Mouse (Mus musculus) frontal cortex, postnatal 25 days (tissue): ENCODE results near the gene Gpam.

Source experiments
- DNase-seq, 2 experiments: peaks; one replicate each; pipeline ENCODE4 v3.0.0; 2022; ENCODE audit warnings: low spot score in 2 of 2

Gpam gene

DNA sequence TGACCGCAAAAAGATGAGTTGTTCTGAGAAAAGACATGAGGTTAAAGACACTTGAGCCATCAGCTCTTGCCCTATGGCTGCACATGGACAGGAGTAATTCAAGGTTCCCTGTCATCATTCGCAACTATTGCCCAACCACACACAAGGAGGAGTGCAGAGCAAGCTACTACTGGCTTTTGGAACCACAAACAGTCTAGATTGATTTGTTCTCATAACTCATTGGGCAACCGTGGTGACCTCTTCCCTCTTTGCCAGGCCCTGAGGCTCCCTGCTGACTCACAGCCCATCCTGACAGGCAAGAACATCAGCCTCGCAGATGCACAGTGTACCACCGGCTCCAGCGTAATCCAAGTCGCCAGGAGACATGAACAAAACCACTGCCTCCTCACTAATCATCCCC is 12.3 kb upstream of the Gpam start:
- DNase-seq: no peak

GRCm38 (mm10) chr19:55138506-55138905 is 11.5 kb upstream of the Gpam start:
- no peak for DNase-seq

DNA sequence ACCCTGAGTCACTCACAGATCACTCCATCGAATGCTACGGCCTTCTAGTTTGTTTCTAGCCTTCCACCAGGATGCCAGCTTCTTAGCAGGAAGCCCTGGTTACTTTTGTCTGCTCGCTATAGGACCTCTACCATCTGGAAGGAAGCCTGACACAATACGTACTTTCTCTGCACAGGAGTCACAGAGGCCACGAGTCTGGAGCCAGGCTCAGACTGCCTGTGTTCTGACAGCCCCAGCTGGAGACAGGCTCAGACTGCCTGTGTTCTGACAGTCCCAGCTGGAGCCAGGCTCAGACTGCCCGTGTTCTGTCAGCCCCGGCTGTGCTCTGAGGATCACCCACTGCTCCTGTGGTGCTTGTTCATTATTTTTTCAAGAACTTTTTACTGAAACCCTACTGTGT is 10.8 kb upstream of the Gpam start:
- no peak for DNase-seq

- no peak for DNase-seq
These were observed 9.8 kb upstream of the Gpam start for GRCm38 (mm10) chr19:55136693-55137427.

- no peak for DNase-seq
These were observed 8.9 kb upstream of the Gpam start for GRCm38 (mm10) chr19:55135918-55136317.

- no peak for DNase-seq
These were observed 7.5 kb upstream of the Gpam start for GRCm38 (mm10) chr19:55134521-55134920.

DNA sequence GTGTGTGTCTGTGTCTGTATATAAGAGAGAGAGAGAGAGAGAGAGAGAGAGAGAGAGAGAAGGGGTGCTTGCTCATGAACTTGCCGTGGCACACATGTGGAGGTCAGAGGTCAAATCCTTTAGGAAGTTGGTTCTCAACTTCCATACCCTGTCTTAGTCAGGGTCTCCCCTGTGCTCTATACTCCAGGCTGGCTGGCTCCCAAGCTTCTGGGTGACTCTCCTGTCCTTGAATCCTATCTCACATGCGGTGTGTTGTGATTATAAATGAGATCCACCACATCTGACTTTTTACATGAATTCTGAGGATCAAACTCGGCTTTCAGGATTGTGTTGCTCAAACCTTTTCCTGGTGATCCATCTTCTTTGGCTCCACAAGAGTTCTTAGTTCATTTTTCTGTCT is 5.4 kb upstream of the Gpam start:
- no peak for DNase-seq

GRCm38 (mm10) chr19:55131747-55132146 is 4.7 kb upstream of the Gpam start:
- DNase-seq: no peak

GRCm38 (mm10) chr19:55128469-55128868 is 1.4 kb upstream of the Gpam start:
- DNase-seq: no peak

DNA sequence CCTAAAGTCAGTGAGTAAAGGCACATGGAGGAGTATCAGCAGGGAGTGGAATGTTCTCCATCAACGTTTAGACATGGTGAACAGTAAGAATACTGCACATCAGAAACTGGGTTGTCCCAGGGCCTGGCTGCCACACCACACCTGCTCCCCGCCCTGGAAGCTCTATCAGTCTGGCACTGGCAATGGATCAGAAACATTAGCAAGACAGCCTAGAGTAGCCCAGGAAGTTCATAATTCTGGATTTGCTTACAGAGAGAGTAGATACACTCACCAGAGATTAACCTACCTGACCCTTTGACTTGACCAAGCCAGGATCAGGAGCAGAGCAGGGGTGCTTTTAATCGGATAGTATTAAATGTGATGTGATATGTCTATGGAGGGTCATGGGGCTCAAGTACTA is 1.6 kb downstream of the Gpam start:
- DNase-seq: no peak

DNA sequence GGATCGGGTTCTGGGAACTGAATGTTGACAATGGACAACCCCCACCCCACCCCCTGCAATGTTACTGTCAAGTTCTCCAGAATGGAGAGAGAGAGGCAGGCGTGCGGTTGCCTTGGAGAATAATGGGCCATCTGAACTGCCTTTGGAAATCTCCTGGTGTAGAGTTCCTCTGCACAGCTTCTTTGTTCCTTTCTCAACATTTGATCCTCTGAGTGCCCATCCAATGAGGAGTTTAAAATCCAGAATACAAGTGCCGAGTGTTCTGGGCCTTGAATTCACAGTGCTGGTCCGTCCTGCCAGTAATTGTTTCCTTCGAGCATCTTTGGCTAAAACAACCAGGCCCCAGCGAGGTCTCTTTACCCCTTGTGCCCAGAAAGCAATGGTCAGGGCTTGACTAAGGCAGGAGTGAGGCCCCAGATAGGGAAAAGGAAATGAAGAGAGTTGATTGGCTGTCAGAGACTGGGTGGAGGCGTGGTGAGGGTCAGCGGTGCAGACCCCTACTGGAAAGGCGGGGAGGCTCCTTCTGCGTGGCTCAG is 4.0 kb downstream of the Gpam start:
- DNase-seq: no peak

DNA sequence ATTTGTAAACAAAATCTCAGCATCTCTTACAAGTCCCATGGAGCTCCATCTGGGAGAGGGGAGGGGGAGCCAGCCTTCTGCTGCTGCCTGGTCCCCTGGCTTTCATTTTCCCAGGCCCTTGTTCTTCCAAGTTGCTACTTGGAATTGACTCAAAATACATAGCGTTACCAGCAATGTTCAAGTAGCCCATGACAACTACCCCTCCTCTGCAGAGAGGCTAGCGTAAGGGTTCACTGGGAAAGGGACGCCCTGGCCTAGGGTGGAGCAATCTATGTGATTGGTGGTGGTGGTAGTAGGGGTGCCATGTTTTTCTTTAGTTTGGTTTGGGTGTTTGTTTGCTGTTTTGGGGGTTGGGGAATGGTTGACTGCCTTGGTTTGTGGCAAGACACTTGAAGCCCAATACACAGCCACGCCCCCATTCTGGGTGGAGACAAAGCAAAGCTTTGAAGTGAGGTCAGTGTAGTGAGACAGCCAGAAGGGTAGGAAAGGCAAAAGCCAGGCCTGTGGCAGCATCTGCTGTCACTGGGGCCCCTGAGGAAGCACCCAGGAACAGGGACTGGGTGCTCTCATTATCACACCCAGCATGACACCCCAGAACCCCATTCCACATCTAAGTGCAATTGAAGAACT is 4.6 kb downstream of the Gpam start:
- DNase-seq: no peak

DNA sequence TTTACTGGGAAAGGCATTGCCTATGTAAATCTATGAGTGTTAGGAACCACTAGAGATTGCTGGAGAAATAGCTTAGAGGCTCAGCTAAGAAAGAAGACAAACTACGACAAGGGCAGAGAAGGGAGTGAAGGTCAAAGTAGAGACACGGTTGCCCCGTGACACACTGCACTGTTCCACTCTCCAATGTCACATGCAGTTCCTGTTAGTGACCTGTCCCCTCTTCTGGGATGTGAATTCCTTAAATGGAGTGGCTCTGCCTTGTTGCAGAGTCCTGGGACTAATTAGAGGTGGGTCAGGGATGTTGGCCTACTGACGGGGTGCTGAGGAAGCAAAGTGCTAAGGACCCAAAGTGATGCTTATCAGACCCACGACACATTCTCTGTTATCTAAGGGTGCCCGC is 5.2 kb downstream of the Gpam start:
- no peak for DNase-seq

GRCm38 (mm10) chr19:55120518-55121244 is 6.4 kb downstream of the Gpam start:
- no peak for DNase-seq

- no peak for DNase-seq
These were observed 7.5 kb downstream of the Gpam start for GRCm38 (mm10) chr19:55119541-55119940.

- DNase-seq: no peak
These were observed 9.0 kb downstream of the Gpam start for GRCm38 (mm10) chr19:55117991-55118390.

DNA sequence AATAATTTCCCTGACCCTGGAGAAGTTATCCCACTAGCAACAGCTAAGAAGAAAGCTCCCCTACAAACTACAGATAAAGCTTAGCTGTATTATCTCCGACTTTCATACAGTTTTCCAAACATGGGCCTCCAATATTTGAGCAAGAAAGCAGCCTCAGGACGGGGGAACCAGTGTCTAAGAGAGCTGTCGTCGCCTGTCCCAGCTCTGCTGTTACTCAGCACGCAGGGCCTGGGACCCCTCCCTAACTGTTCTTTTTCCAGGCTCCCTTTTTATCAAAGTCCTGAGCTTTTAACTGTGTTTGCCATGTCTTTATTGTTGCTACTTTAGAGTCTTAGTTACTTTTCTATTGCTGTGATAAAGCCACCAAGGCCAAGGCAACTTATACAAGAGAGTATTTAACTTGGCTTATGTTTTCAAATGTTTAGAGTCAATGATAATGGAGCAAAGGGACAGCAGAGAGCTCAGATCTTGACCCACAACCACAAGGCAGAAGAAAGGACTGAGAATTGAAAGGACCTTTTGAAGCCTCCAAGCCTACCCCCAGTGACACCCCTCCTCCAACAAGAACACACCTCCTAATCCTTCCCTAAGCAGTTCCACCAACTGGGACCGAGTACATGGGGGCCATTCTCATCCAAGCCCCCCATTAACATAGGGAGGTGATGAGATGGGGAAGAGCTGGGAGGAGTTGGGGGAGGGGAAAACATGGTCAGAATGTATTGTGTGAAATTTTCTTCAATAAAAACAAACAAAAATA is 9.8 kb downstream of the Gpam start:
- DNase-seq: no peak

GRCm38 (mm10) chr19:55115532-55115931 is 11.5 kb downstream of the Gpam start:
- DNase-seq: no peak

- no peak for DNase-seq
These were observed 12.1 kb downstream of the Gpam start for GRCm38 (mm10) chr19:55114825-55115395.

DNA sequence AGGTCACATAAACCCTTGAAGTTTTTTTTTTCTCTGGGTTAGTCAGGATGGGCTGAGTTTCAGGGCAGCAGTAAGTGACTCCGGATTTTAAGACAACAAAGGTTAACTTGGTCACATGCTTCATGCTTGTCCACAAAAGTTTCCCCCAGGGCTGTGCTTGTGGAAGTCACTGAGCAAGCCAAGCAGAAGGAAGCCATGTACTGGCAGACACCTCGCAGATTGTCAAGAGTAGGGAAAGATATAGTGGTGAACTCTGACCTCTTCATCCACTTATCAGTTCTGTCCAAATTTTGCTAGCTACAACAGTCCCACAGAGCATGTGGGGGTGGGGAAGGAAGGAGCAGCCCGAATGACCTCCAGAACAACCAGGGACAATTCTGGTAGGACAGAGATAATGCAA is 19.1 kb downstream of the Gpam start:
- no peak for DNase-seq

GRCm38 (mm10) chr19:55105969-55106368 is 21.1 kb downstream of the Gpam start:
- DNase-seq: no peak
